ENCODE assay signal across 8 mouse cellular contexts in the genomic region with DNA sequence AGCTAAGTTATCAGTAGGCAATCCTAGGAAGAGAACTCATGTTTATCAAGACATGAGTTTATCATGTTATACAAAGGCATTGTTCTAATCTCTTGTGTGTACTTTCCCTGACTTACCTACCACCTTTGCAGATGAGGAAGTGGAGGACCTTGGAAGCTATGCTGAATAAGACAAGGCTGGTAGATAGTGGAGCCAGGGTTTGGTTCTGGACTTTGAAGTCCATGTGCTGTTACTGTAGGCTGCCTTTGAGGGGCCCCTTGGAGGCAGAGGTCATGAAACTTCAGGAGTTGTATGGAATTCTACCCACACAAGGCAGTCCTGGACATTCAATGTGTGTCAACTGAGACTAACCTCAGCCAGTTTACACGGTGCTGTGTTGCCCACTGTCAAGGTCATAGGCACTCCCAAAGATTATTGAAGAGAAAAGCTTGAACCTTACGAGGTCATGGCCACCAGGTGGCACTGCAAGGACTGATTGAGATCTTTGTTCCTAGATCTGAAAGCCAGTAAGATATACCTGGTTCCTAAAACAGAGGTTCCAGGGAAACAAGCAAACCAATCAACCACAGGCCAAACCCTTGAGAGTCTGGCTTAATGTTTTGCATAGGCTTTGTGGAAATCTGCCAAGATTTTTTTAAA.
A peak's percentile ranks its signal among the peaks of the same experiment; 100 is the strongest.
DNase-seq lines count a peak whose midpoint lies in the region; ATAC-seq and TF ChIP-seq lines count a peak whose summit lies in the region.

No protein-coding gene starts in this region.

- H3K9me3 ChIP-seq in forebrain, embryonic 11.5 days (ENCODE audit: control insufficient read depth, low read length) = no peaks in the 10 kb centered on the region
- no peaks in the 10 kb centered on the region for H3K9me3 ChIP-seq in forebrain, embryonic 15.5 days
- H3K9me3 ChIP-seq in E14TG2a.4 (ENCODE audit: low read length) = no peaks in the 10 kb centered on the region
- H3K9me3 ChIP-seq in liver, postnatal 0 days (ENCODE audit: low read length) = no peaks in the 10 kb centered on the region

- H3K27me3 ChIP-seq in forebrain, embryonic 11.5 days (ENCODE audit: control insufficient read depth, insufficient read depth, low read length) = no peaks in the 10 kb centered on the region
- H3K27me3 ChIP-seq in forebrain, embryonic 15.5 days = no peaks in the 10 kb centered on the region
- H3K27me3 ChIP-seq in E14TG2a.4 (ENCODE audit: insufficient read depth, low read length) = peaks cover 6% of the 10 kb centered on the region; the same call in 1 of the 2 replicates
- H3K27me3 ChIP-seq in liver, postnatal 0 days (ENCODE audit: insufficient read depth, low read length) = no peaks in the 10 kb centered on the region

- H3K27ac ChIP-seq in forebrain, embryonic 11.5 days (ENCODE audit: low read depth, low read length) = no peak overlapping the region
- H3K27ac ChIP-seq in forebrain, embryonic 15.5 days (replicated peaks) = no peak overlapping the region
- H3K27ac ChIP-seq in liver, postnatal 0 days (ENCODE audit: low read depth) = no peak overlapping the region

- no peak for ATAC-seq in forebrain, embryonic 11.5 days (replicated peaks; ENCODE audit: low FRiP score)
- ATAC-seq in forebrain, embryonic 15.5 days (replicated peaks) = no peak; the same call in 1 of the 2 replicates
- ATAC-seq in liver, postnatal 0 days = peak; percentile 66; the same call in 1 of the 2 replicates

- H3K4me1 ChIP-seq in forebrain, embryonic 11.5 days (replicated peaks; ENCODE audit: control insufficient read depth, insufficient read depth, low read length) = no peaks in the 10 kb centered on the region
- H3K4me1 ChIP-seq in forebrain, embryonic 15.5 days = 0 out of 2 replicates have a peak, but pooled peaks cover 7% of the 10 kb centered on the region
- H3K4me1 ChIP-seq in E14TG2a.4 (replicated peaks; ENCODE audit: low read depth, low read length) = peaks cover 42% of the 10 kb centered on the region
- peaks cover 11% of the 10 kb centered on the region for H3K4me1 ChIP-seq in liver, postnatal 0 days (ENCODE audit: insufficient read depth)

- TF ChIP-seq CTCF in E14TG2a.4 (conservative IDR thresholded peaks at IDR 0.05; ENCODE audit: low read length) = peak; percentile 50
- peak; percentile 86 for TF ChIP-seq CTCF in liver, postnatal 0 days (IDR thresholded peaks at IDR 0.05; ENCODE audit: low read depth)

- TF ChIP-seq EP300 in liver, postnatal 0 days (IDR thresholded peaks at IDR 0.05; ENCODE audit: low read depth) = no peak

- no peak overlapping the region for H3K9ac ChIP-seq in forebrain, embryonic 11.5 days (ENCODE audit: low read length)
- H3K9ac ChIP-seq in forebrain, embryonic 15.5 days (replicated peaks) = no peak overlapping the region
- H3K9ac ChIP-seq in liver, postnatal 0 days (replicated peaks) = no peak overlapping the region

- H3K4me3 ChIP-seq in forebrain, embryonic 11.5 days (ENCODE audit: low read depth, low read length) = no peak overlapping the region
- no peak overlapping the region for H3K4me3 ChIP-seq in forebrain, embryonic 15.5 days
- no peak overlapping the region for H3K4me3 ChIP-seq in E14TG2a.4 (replicated peaks; ENCODE audit: low read length)
- no peak overlapping the region for H3K4me3 ChIP-seq in liver, postnatal 0 days (ENCODE audit: low read depth, low read length)

- H3K36me3 ChIP-seq in forebrain, embryonic 11.5 days (ENCODE audit: control insufficient read depth, insufficient read depth, low read length) = no peaks in the 10 kb centered on the region
- no peaks in the 10 kb centered on the region for H3K36me3 ChIP-seq in forebrain, embryonic 15.5 days
- H3K36me3 ChIP-seq in E14TG2a.4 (ENCODE audit: insufficient read depth, low read length) = no peaks in the 10 kb centered on the region
- H3K36me3 ChIP-seq in liver, postnatal 0 days (replicated peaks; ENCODE audit: insufficient read depth, low read length) = no peaks in the 10 kb centered on the region

- no peak overlapping the region for H3K4me2 ChIP-seq in forebrain, embryonic 11.5 days (ENCODE audit: low read depth, low read length, severe bottlenecking)
- H3K4me2 ChIP-seq in forebrain, embryonic 15.5 days (replicated peaks) = no peak overlapping the region
- H3K4me2 ChIP-seq in liver, postnatal 0 days (ENCODE audit: low read depth, low read length) = no peak overlapping the region

- 18% methylated on average over 2 of the region's 2 CpGs for WGBS in forebrain, embryonic 11.5 days
- 19% methylated on average over 2 of the region's 2 CpGs for WGBS in forebrain, embryonic 15.5 days
- WGBS in liver, postnatal 0 days (ENCODE audit: insufficient replicate concordance) = 7% methylated on average over 2 of the region's 2 CpGs

- peak; percentile 74 for DNase-seq in forebrain, embryonic 11.5 days (ENCODE audit: low spot score)
- DNase-seq in c-Kit-positive CD71-positive TER-119-positive erythroid progenitor cells, embryonic 14.5 days (ENCODE audit: low spot score) = peak; percentile 73
- DNase-seq in forelimb bud, embryonic 11.5 days (ENCODE audit: low read depth, low spot score) = peak; percentile 74
- DNase-seq in kidney, adult 9 months = peak; percentile 87
- DNase-seq in liver, postnatal 0 days = peak; percentile 83
- peak; percentile 50 for DNase-seq in spleen, adult 12 weeks (ENCODE audit: low spot score)
